In the genomic region with DNA sequence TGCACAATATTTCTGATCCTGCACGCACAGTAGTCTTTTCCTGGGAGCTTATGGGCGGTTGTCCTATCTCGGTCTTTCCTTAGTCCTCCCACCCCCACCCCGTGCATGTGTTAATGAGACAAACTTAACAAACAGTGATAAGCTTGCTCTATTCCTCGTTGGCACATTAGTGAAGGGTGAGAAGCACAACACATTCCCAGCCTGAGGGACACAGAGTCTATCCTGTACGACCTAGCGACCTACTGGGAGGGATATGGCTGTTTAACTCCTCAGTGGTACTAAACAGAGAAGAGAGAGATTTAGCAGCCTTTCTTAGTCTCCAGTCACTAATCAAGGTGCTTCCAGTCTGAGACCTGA, we compare ENCODE assay signal across 18 mouse cellular contexts.
A peak's percentile ranks its signal among the peaks of the same experiment; 100 is the strongest.
DNase-seq lines count a peak whose midpoint lies in the region; ATAC-seq and TF ChIP-seq lines count a peak whose summit lies in the region.
"Had no signal": no experiment of that assay in that cellular context is flagged by ENCODE, and none has a peak within 500 bp of the region (broad histone marks: within the 10 kb centered on the region; RNA-seq: fewer than 3 reads in every experiment).

No protein-coding gene starts in this region.

- WGBS in embryonic facial prominence, embryonic 12.5 days, result 72% methylated on average over 7 of the region's 7 CpGs
- WGBS in embryonic facial prominence, embryonic 10.5 days, result 78% methylated on average over 7 of the region's 7 CpGs
- WGBS in intestine, embryonic 14.5 days, result 51% methylated on average over 7 of the region's 7 CpGs
- 49% methylated on average over 7 of the region's 7 CpGs for WGBS in intestine, postnatal 0 days

- TF ChIP-seq CTCF in intestine, postnatal 0 days (IDR thresholded peaks at IDR 0.05; ENCODE audit: low read depth), result no peak

- H3K4me3 ChIP-seq in embryonic facial prominence, embryonic 12.5 days, result no peak overlapping the region
- H3K4me3 ChIP-seq in embryonic facial prominence, embryonic 10.5 days, result no peak overlapping the region
- no peak overlapping the region for H3K4me3 ChIP-seq in intestine, embryonic 14.5 days (ENCODE audit: low read depth, low read length)
- H3K4me3 ChIP-seq in intestine, postnatal 0 days (ENCODE audit: low read depth, low read length), result no peak overlapping the region
- H3K4me3 ChIP-seq: layer of hippocampus, adult 2 months; midbrain, embryonic 15.5 days had no signal

- no peak for DNase-seq in embryonic facial prominence, embryonic 10.5 days (ENCODE audit: low spot score)
- no peak for DNase-seq in intestine, embryonic 14.5 days (ENCODE audit: low spot score)
- peak; percentile 65 for DNase-seq in liver
- no peak for DNase-seq in testis, postnatal 10 days (ENCODE audit: low spot score)
- DNase-seq: adrenal gland, postnatal 25 days; cerebellum, adult 8-10 months; forebrain, postnatal 0 days; thymus, adult 2 months had no signal

- no peak overlapping the region for H3K9ac ChIP-seq in embryonic facial prominence, embryonic 12.5 days
- H3K9ac ChIP-seq in intestine, embryonic 14.5 days (ENCODE audit: low read length), result no peak overlapping the region
- H3K9ac ChIP-seq in intestine, postnatal 0 days (ENCODE audit: low read depth, low read length), result no peak overlapping the region
- H3K9ac ChIP-seq: forebrain, postnatal 0 days; limb, embryonic 15.5 days; midbrain, embryonic 15.5 days had no signal

- no peak for ATAC-seq in embryonic facial prominence, embryonic 12.5 days (ENCODE audit: insufficient number of reproducible peaks, insufficient read depth, low FRiP score, low TSS enrichment)
- ATAC-seq in intestine, embryonic 14.5 days (replicated peaks; ENCODE audit: low FRiP score, low TSS enrichment, low read depth), result no peak
- ATAC-seq in intestine, postnatal 0 days, result no peak
- ATAC-seq in megakaryocyte-erythroid progenitor cell, adult 5-6 weeks (replicated peaks; ENCODE audit: low FRiP score, low TSS enrichment, poor library complexity, severe bottlenecking), result peak; percentile 19
- no peak for ATAC-seq in inflammation-experienced regulatory T-cells, adult 6 months
- ATAC-seq: activated CD4-positive, CD25-positive, alpha-beta regulatory T cell, adult 4 months; forebrain, postnatal 0 days; hindbrain, embryonic 16.5 days; midbrain, embryonic 15.5 days had no signal

- no peaks in the 10 kb centered on the region for H3K9me3 ChIP-seq in embryonic facial prominence, embryonic 12.5 days
- no peaks in the 10 kb centered on the region for H3K9me3 ChIP-seq in embryonic facial prominence, embryonic 10.5 days
- H3K9me3 ChIP-seq in intestine, embryonic 14.5 days (ENCODE audit: control insufficient read depth, low read length), result no peaks in the 10 kb centered on the region
- H3K9me3 ChIP-seq in intestine, postnatal 0 days (ENCODE audit: control insufficient read depth), result no peaks in the 10 kb centered on the region
- H3K9me3 ChIP-seq: limb, embryonic 15.5 days; midbrain, embryonic 15.5 days had no signal

- H3K4me2 ChIP-seq in embryonic facial prominence, embryonic 12.5 days (replicated peaks), result 0 out of 2 replicates have a peak overlapping the region, but pooled peaks have one; percentile 41
- peak overlapping the region; percentile 39; the same call in 1 of the 2 replicates for H3K4me2 ChIP-seq in intestine, embryonic 14.5 days (ENCODE audit: low read length)
- H3K4me2 ChIP-seq in intestine, postnatal 0 days (replicated peaks; ENCODE audit: low read depth), result no peak overlapping the region
- H3K4me2 ChIP-seq: midbrain, embryonic 15.5 days had no signal

- no peak overlapping the region for H3K27ac ChIP-seq in embryonic facial prominence, embryonic 12.5 days
- H3K27ac ChIP-seq in embryonic facial prominence, embryonic 10.5 days (replicated peaks), result no peak overlapping the region
- H3K27ac ChIP-seq in intestine, embryonic 14.5 days (ENCODE audit: low read depth), result no peak overlapping the region
- H3K27ac ChIP-seq in intestine, postnatal 0 days (ENCODE audit: low read depth, low read length), result no peak overlapping the region
- H3K27ac ChIP-seq: kidney, postnatal 0 days; layer of hippocampus, adult 2 months; limb, embryonic 15.5 days; midbrain, embryonic 15.5 days had no signal

- H3K4me1 ChIP-seq in embryonic facial prominence, embryonic 12.5 days, result peaks cover 5% of the 10 kb centered on the region
- H3K4me1 ChIP-seq in embryonic facial prominence, embryonic 10.5 days, result peaks cover 19% of the 10 kb centered on the region
- peaks cover 7% of the 10 kb centered on the region for H3K4me1 ChIP-seq in intestine, embryonic 14.5 days (replicated peaks; ENCODE audit: control insufficient read depth, insufficient read depth, low read length)
- H3K4me1 ChIP-seq in intestine, postnatal 0 days (replicated peaks; ENCODE audit: control insufficient read depth, insufficient read depth, low read length), result no peaks in the 10 kb centered on the region
- H3K4me1 ChIP-seq: midbrain, embryonic 15.5 days had no signal

- H3K36me3 ChIP-seq in embryonic facial prominence, embryonic 12.5 days, result no peaks in the 10 kb centered on the region
- H3K36me3 ChIP-seq in embryonic facial prominence, embryonic 10.5 days (replicated peaks), result no peaks in the 10 kb centered on the region
- H3K36me3 ChIP-seq in intestine, embryonic 14.5 days (ENCODE audit: control insufficient read depth, insufficient read depth, low read length), result no peaks in the 10 kb centered on the region
- H3K36me3 ChIP-seq in intestine, postnatal 0 days (ENCODE audit: control insufficient read depth, insufficient read depth), result no peaks in the 10 kb centered on the region
- H3K36me3 ChIP-seq: limb, embryonic 15.5 days; midbrain, embryonic 15.5 days had no signal

- no peaks in the 10 kb centered on the region for H3K27me3 ChIP-seq in embryonic facial prominence, embryonic 12.5 days
- H3K27me3 ChIP-seq in embryonic facial prominence, embryonic 10.5 days (replicated peaks; ENCODE audit: low read depth, poor library complexity, severe bottlenecking), result peaks cover 12% of the 10 kb centered on the region; the same call in 1 of the 2 replicates
- H3K27me3 ChIP-seq in intestine, embryonic 14.5 days (replicated peaks; ENCODE audit: control insufficient read depth, insufficient read depth, low read length), result 0 out of 2 replicates have a peak, but pooled peaks cover 3% of the 10 kb centered on the region
- H3K27me3 ChIP-seq in intestine, postnatal 0 days (replicated peaks; ENCODE audit: control insufficient read depth, insufficient read depth, low read length), result peaks cover 17% of the 10 kb centered on the region
- H3K27me3 ChIP-seq: midbrain, embryonic 15.5 days had no signal
